Mouse (Mus musculus): ENCODE results near the gene Parp3. TPM values are rescaled to one million over a fixed set of nuclear protein-coding genes. Genes with fewer than 3 reads are reported as not detected.

Parp3 gene
- total and polyA plus RNA-seq, 2 experiments from 2014 or later, result 2.8 to 7.2 TPM

GRCm38 (mm10) chr9:106470991-106471750, 5.6 kb downstream of the Parp3 start:
- TF ChIP-seq CTCF (IDR thresholded peaks at IDR 0.05; ENCODE audit: low read depth) (no peak), EP300 (IDR thresholded peaks at IDR 0.05; ENCODE audit: low read depth) (no peak)
- Histone ChIP-seq H3K27ac (ENCODE audit: low read depth) (no peak overlapping the region), H3K36me3 (replicated peaks; ENCODE audit: control insufficient read depth, insufficient read depth, low read length) (no peaks in the 10 kb centered on the region), H3K9me3 (replicated peaks; ENCODE audit: control insufficient read depth, low read length) (no peaks in the 10 kb centered on the region), H3K27me3 (ENCODE audit: control insufficient read depth, insufficient read depth, low read length) (no peaks in the 10 kb centered on the region), H3K4me3 (ENCODE audit: low read depth, low read length) (no peak overlapping the region), H3K4me2 (ENCODE audit: low read depth, low read length) (peak overlapping the region; percentile 35; the same call in 1 of the 2 replicates), H3K4me1 (ENCODE audit: control insufficient read depth, insufficient read depth) (peaks cover 15% of the 10 kb centered on the region), H3K9ac (replicated peaks; ENCODE audit: low read depth, low read length) (no peak overlapping the region)
- 71% methylated on average over 14 of the region's 14 CpGs for WGBS
- DNase-seq (ENCODE audit: low spot score) (no peak), ATAC-seq (ENCODE audit: insufficient read depth, low read depth) (no peak)

- no peak overlapping the region for H3K9ac ChIP-seq (replicated peaks; ENCODE audit: low read depth, low read length)
- no peak overlapping the region for H3K4me3 ChIP-seq (ENCODE audit: low read depth, low read length)
- TF ChIP-seq EP300 (IDR thresholded peaks at IDR 0.05; ENCODE audit: low read depth) (no peak), CTCF (IDR thresholded peaks at IDR 0.05; ENCODE audit: low read depth) (no peak)
- H3K36me3 ChIP-seq (replicated peaks; ENCODE audit: control insufficient read depth, insufficient read depth, low read length), result no peaks in the 10 kb centered on the region
- ATAC-seq (ENCODE audit: insufficient read depth, low read depth) (no peak), DNase-seq (ENCODE audit: low spot score) (no peak)
- no peak overlapping the region for H3K4me2 ChIP-seq (ENCODE audit: low read depth, low read length)
- peaks cover 11% of the 10 kb centered on the region for H3K4me1 ChIP-seq (ENCODE audit: control insufficient read depth, insufficient read depth)
- H3K9me3 ChIP-seq (replicated peaks; ENCODE audit: control insufficient read depth, low read length), result no peaks in the 10 kb centered on the region
- WGBS, result 53% methylated on average over 9 of the region's 9 CpGs
- H3K27ac ChIP-seq (ENCODE audit: low read depth), result no peak overlapping the region
- H3K27me3 ChIP-seq (ENCODE audit: control insufficient read depth, insufficient read depth, low read length), result peaks cover 6% of the 10 kb centered on the region; the same call in 1 of the 2 replicates
Observed at GRCm38 (mm10) chr9:106469776-106470175, 7.0 kb downstream of the Parp3 start.

DNA sequence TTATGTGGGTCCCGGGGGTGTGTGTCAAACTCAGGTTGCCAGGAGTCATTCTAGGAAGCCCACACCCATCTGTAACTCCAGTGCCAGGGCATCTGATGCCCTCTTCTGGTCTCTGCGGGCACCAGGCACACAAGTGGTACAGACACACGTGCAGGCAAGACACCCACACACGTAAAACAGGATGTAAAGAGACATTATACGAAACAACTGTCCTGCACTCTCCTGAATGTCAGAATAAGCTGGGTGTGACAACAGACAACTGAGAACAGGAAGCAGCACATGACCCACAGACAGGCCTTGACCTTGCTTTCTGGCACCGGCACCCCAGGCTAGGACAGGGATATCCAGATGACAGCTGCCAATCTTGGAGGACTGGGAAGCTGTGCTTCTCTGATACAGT, 7.4 kb downstream of the Parp3 start:
- ATAC-seq (ENCODE audit: insufficient read depth, low read depth) (no peak), DNase-seq (ENCODE audit: low spot score) (no peak)
- Histone ChIP-seq H3K4me1 (ENCODE audit: control insufficient read depth, insufficient read depth) (peaks cover 14% of the 10 kb centered on the region), H3K4me2 (ENCODE audit: low read depth, low read length) (no peak overlapping the region), H3K4me3 (ENCODE audit: low read depth, low read length) (no peak overlapping the region), H3K36me3 (replicated peaks; ENCODE audit: control insufficient read depth, insufficient read depth, low read length) (no peaks in the 10 kb centered on the region), H3K9me3 (replicated peaks; ENCODE audit: control insufficient read depth, low read length) (no peaks in the 10 kb centered on the region), H3K9ac (replicated peaks; ENCODE audit: low read depth, low read length) (no peak overlapping the region), H3K27ac (ENCODE audit: low read depth) (no peak overlapping the region), H3K27me3 (ENCODE audit: control insufficient read depth, insufficient read depth, low read length) (peaks cover 6% of the 10 kb centered on the region; the same call in 1 of the 2 replicates)
- 60% methylated on average over 6 of the region's 6 CpGs for WGBS
- TF ChIP-seq EP300 (IDR thresholded peaks at IDR 0.05; ENCODE audit: low read depth) (no peak), CTCF (IDR thresholded peaks at IDR 0.05; ENCODE audit: low read depth) (no peak; the same call in 1 of the 2 replicates)

DNA sequence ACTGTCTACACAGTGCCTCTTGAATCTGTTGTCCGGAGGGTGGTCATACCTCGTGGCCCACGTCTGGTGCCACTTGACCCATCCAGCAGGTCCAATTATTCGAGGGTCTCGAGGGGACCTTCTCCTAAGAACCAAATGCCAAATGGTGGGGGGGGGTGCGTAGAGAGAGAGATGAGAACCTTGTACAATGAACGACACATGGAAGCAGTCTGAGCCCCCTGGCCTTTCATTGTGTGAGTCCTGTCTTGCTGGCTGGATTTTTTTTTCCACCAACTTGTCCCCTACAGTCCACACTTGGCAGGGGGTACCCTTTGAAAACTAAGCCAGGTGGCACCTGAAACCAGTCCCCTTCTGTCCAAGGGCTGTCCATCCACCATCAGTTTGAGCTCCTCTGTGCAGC, 9.0 kb downstream of the Parp3 start:
- 87% methylated on average over 7 of the region's 7 CpGs for WGBS
- H3K4me2 ChIP-seq (ENCODE audit: low read depth, low read length), result no peak overlapping the region
- H3K36me3 ChIP-seq (replicated peaks; ENCODE audit: control insufficient read depth, insufficient read depth, low read length), result peaks cover 10% of the 10 kb centered on the region
- TF ChIP-seq CTCF (IDR thresholded peaks at IDR 0.05; ENCODE audit: low read depth) (no peak), EP300 (IDR thresholded peaks at IDR 0.05; ENCODE audit: low read depth) (no peak)
- peaks cover 11% of the 10 kb centered on the region for H3K4me1 ChIP-seq (ENCODE audit: control insufficient read depth, insufficient read depth)
- no peaks in the 10 kb centered on the region for H3K9me3 ChIP-seq (replicated peaks; ENCODE audit: control insufficient read depth, low read length)
- no peak overlapping the region for H3K4me3 ChIP-seq (ENCODE audit: low read depth, low read length)
- H3K27me3 ChIP-seq (ENCODE audit: control insufficient read depth, insufficient read depth, low read length), result peaks cover 6% of the 10 kb centered on the region; the same call in 1 of the 2 replicates
- ATAC-seq (ENCODE audit: insufficient read depth, low read depth), result no peak
- no peak for DNase-seq (ENCODE audit: low spot score)
- no peak overlapping the region for H3K27ac ChIP-seq (ENCODE audit: low read depth)
- no peak overlapping the region for H3K9ac ChIP-seq (replicated peaks; ENCODE audit: low read depth, low read length)

GRCm38 (mm10) chr9:106466721-106467120, 10.0 kb downstream of the Parp3 start:
- H3K9ac ChIP-seq (replicated peaks; ENCODE audit: low read depth, low read length), result no peak overlapping the region
- peaks cover 6% of the 10 kb centered on the region; the same call in 1 of the 2 replicates for H3K27me3 ChIP-seq (ENCODE audit: control insufficient read depth, insufficient read depth, low read length)
- H3K9me3 ChIP-seq (replicated peaks; ENCODE audit: control insufficient read depth, low read length), result no peaks in the 10 kb centered on the region
- no peak overlapping the region for H3K4me3 ChIP-seq (ENCODE audit: low read depth, low read length)
- DNase-seq (ENCODE audit: low spot score), result no peak
- peaks cover 11% of the 10 kb centered on the region for H3K4me1 ChIP-seq (ENCODE audit: control insufficient read depth, insufficient read depth)
- no peak overlapping the region for H3K27ac ChIP-seq (ENCODE audit: low read depth)
- no peak for ATAC-seq (ENCODE audit: insufficient read depth, low read depth)
- peaks cover 20% of the 10 kb centered on the region for H3K36me3 ChIP-seq (replicated peaks; ENCODE audit: control insufficient read depth, insufficient read depth, low read length)
- 79% methylated on average over 6 of the region's 6 CpGs for WGBS
- TF ChIP-seq EP300 (IDR thresholded peaks at IDR 0.05; ENCODE audit: low read depth), result no peak
- TF ChIP-seq CTCF (IDR thresholded peaks at IDR 0.05; ENCODE audit: low read depth), result no peak
- H3K4me2 ChIP-seq (ENCODE audit: low read depth, low read length), result no peak overlapping the region
